Mouse (Mus musculus): ENCODE measurements around the gene Copb2. TPM values are rescaled to one million over a fixed set of nuclear protein-coding genes. Genes with fewer than 3 reads are reported as not detected.
A peak's percentile ranks its signal among the peaks of the same experiment; 100 is the strongest.

Copb2 gene
- polyA plus RNA-seq, 1 experiment from 2014 or later = 181 TPM

- Histone ChIP-seq H3K27me3 (no peaks in the 10 kb centered on the region), H3K4me2 (replicated peaks) (peak overlapping the region; percentile 34)
- WGBS = 7% methylated on average over 13 of the region's 13 CpGs
Observed at GRCm38 (mm10) chr9:98538713-98539360, 24.7 kb upstream of the Copb2 start.

GRCm38 (mm10) chr9:98544042-98544441, 19.5 kb upstream of the Copb2 start:
- Histone ChIP-seq H3K4me1 (no peaks in the 10 kb centered on the region), H3K36me3 (no peaks in the 10 kb centered on the region), H3K4me2 (replicated peaks) (no peak overlapping the region), H3K27me3 (no peaks in the 10 kb centered on the region), H3K27ac (no peak overlapping the region), H3K9ac (no peak overlapping the region), H3K4me3 (no peak overlapping the region), H3K9me3 (no peaks in the 10 kb centered on the region)
- no peak for ATAC-seq (ENCODE audit: insufficient number of reproducible peaks, insufficient read depth, low FRiP score, low TSS enrichment)
- 75% methylated on average over 3 of the region's 3 CpGs for WGBS

More at GRCm38 (mm10) chr9:98538713-98539360, 24.7 kb upstream of the Copb2 start:
- ATAC-seq (ENCODE audit: insufficient number of reproducible peaks, insufficient read depth, low FRiP score, low TSS enrichment) = no peak
- no peak overlapping the region for H3K27ac ChIP-seq
- H3K4me3 ChIP-seq = no peak overlapping the region
- H3K4me1 ChIP-seq = no peaks in the 10 kb centered on the region
- H3K9me3 ChIP-seq = no peaks in the 10 kb centered on the region
- H3K9ac ChIP-seq = 0 out of 2 replicates have a peak overlapping the region, but pooled peaks have one; percentile 15
- H3K36me3 ChIP-seq = no peaks in the 10 kb centered on the region

- Histone ChIP-seq H3K9me3 (no peaks in the 10 kb centered on the region), H3K27me3 (no peaks in the 10 kb centered on the region), H3K4me1 (no peaks in the 10 kb centered on the region), H3K4me2 (replicated peaks) (no peak overlapping the region), H3K36me3 (peaks cover 83% of the 10 kb centered on the region), H3K27ac (no peak overlapping the region), H3K4me3 (no peak overlapping the region), H3K9ac (no peak overlapping the region)
- 93% methylated on average over 4 of the region's 4 CpGs for WGBS
- no peak for ATAC-seq (ENCODE audit: insufficient number of reproducible peaks, insufficient read depth, low FRiP score, low TSS enrichment)
Observed at GRCm38 (mm10) chr9:98583852-98584251, 20.3 kb downstream of the Copb2 start.

GRCm38 (mm10) chr9:98600094-98600493, 36.6 kb downstream of the Copb2 start:
- no peaks in the 10 kb centered on the region for H3K27me3 ChIP-seq
- no peak overlapping the region for H3K27ac ChIP-seq
- H3K4me3 ChIP-seq = no peak overlapping the region
- no peaks in the 10 kb centered on the region for H3K9me3 ChIP-seq
- no peak overlapping the region for H3K9ac ChIP-seq
- peak overlapping the region; percentile 95; the same call in 1 of the 2 replicates for H3K4me2 ChIP-seq (replicated peaks)
- H3K4me1 ChIP-seq = peaks cover 12% of the 10 kb centered on the region
- H3K36me3 ChIP-seq = peaks cover 28% of the 10 kb centered on the region
- WGBS = 83% methylated on average over 6 of the region's 6 CpGs
- ATAC-seq (ENCODE audit: insufficient number of reproducible peaks, insufficient read depth, low FRiP score, low TSS enrichment) = no peak

GRCm38 (mm10) chr9:98601156-98601836, 37.8 kb downstream of the Copb2 start, which contains the start of gene Mrps22:
Gene Mrps22 (minus strand): TSS chr9:98601660.
- H3K36me3 ChIP-seq = peaks cover 19% of the 10 kb centered on the region
- H3K27ac ChIP-seq = no peak within 1 kb of the TSS
- peak within 1 kb of the TSS; percentile 96 for H3K4me3 ChIP-seq
- H3K9ac ChIP-seq = peak within 1 kb of the TSS; percentile 76
- under 1% methylated on average over 44 of the region's 44 CpGs for WGBS
- peak within 1 kb of the TSS; percentile 95 for H3K4me2 ChIP-seq (replicated peaks)
- H3K27me3 ChIP-seq = no peaks in the 10 kb centered on the region
- H3K4me1 ChIP-seq = peaks cover 12% of the 10 kb centered on the region
- H3K9me3 ChIP-seq = no peaks in the 10 kb centered on the region
- ATAC-seq (ENCODE audit: insufficient number of reproducible peaks, insufficient read depth, low FRiP score, low TSS enrichment) = peak; percentile 92

- no peaks in the 10 kb centered on the region for H3K9me3 ChIP-seq
- no peak overlapping the region for H3K27ac ChIP-seq
- peak overlapping the region; percentile 96 for H3K4me3 ChIP-seq
- H3K9ac ChIP-seq = no peak overlapping the region
- peaks cover 12% of the 10 kb centered on the region for H3K36me3 ChIP-seq
- ATAC-seq (ENCODE audit: insufficient number of reproducible peaks, insufficient read depth, low FRiP score, low TSS enrichment) = 0 out of 2 replicates have a peak, but pooled peaks have one; percentile 12
- no peaks in the 10 kb centered on the region for H3K27me3 ChIP-seq
- H3K4me2 ChIP-seq (replicated peaks) = peak overlapping the region; percentile 95
- H3K4me1 ChIP-seq = peaks cover 12% of the 10 kb centered on the region
- WGBS = 53% methylated on average over 11 of the region's 11 CpGs
Observed at GRCm38 (mm10) chr9:98601837-98602359, 38.4 kb downstream of the Copb2 start.

- no peak overlapping the region for H3K27ac ChIP-seq
- H3K27me3 ChIP-seq = no peaks in the 10 kb centered on the region
- H3K9ac ChIP-seq = no peak overlapping the region
- no peak overlapping the region for H3K4me3 ChIP-seq
- peaks cover 11% of the 10 kb centered on the region for H3K4me1 ChIP-seq
- H3K4me2 ChIP-seq (replicated peaks) = no peak overlapping the region
- WGBS = 74% methylated on average over 4 of the region's 4 CpGs
- H3K36me3 ChIP-seq = no peaks in the 10 kb centered on the region
- no peaks in the 10 kb centered on the region for H3K9me3 ChIP-seq
- no peak for ATAC-seq (ENCODE audit: insufficient number of reproducible peaks, insufficient read depth, low FRiP score, low TSS enrichment)
Observed at GRCm38 (mm10) chr9:98604896-98605295, 41.4 kb downstream of the Copb2 start.

GRCm38 (mm10) chr9:98628480-98628879, 65.0 kb downstream of the Copb2 start:
- H3K9ac ChIP-seq = no peak overlapping the region
- no peaks in the 10 kb centered on the region for H3K9me3 ChIP-seq
- no peak overlapping the region for H3K27ac ChIP-seq
- WGBS = 51% methylated on average over 3 of the region's 3 CpGs
- no peak overlapping the region for H3K4me3 ChIP-seq
- no peak for ATAC-seq (ENCODE audit: insufficient number of reproducible peaks, insufficient read depth, low FRiP score, low TSS enrichment)
- H3K36me3 ChIP-seq = no peaks in the 10 kb centered on the region
- H3K4me2 ChIP-seq (replicated peaks) = no peak overlapping the region
- peaks cover 11% of the 10 kb centered on the region; the same call in 1 of the 2 replicates for H3K4me1 ChIP-seq
- H3K27me3 ChIP-seq = peaks cover 31% of the 10 kb centered on the region

GRCm38 (mm10) chr9:98633287-98634162, 70.0 kb downstream of the Copb2 start:
- Histone ChIP-seq H3K27me3 (peaks cover 6% of the 10 kb centered on the region), H3K4me1 (0 out of 2 replicates have a peak, but pooled peaks cover 2% of the 10 kb centered on the region), H3K9ac (no peak overlapping the region), H3K4me2 (replicated peaks) (no peak overlapping the region), H3K36me3 (no peaks in the 10 kb centered on the region), H3K9me3 (no peaks in the 10 kb centered on the region), H3K4me3 (no peak overlapping the region), H3K27ac (no peak overlapping the region)
- peak; percentile 45; the same call in 1 of the 2 replicates for ATAC-seq (ENCODE audit: insufficient number of reproducible peaks, insufficient read depth, low FRiP score, low TSS enrichment)
- 63% methylated on average over 13 of the region's 13 CpGs for WGBS

All from embryonic facial prominence, embryonic 12.5 days (tissue).